Comparison of ENCODE assay signal across 8 mouse cellular contexts in the genomic region with DNA sequence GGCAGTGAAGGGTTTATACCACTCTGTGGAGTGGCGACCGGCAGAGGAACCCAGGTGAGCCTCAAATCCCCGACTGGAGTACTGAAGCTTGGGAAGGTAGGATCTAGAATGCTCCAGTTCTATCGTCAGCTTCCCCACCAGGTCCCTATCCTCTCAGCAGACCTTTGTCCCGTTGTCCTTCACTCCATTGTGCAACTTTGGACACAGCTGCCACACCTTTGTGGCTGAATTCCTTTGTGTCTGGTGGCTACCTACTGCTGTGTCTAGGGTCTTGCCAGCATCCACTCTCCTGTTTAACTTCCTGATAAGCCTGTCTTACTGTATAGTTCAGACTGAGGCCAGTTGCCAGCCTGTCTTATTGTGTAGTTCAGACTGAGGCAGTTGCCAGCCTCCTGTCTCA. TPM values are rescaled to one million over a fixed set of nuclear protein-coding genes. Genes with fewer than 3 reads are reported as not detected.
DNase-seq lines count a peak whose midpoint lies in the region; ATAC-seq and TF ChIP-seq lines count a peak whose summit lies in the region.

No protein-coding gene starts in this region.

- TF ChIP-seq EP300 in ES-Bruce4 (IDR thresholded peaks at IDR 0.05; ENCODE audit: insufficient read depth, low read depth, low read length) = 0 out of 2 replicates have a peak, but pooled peaks have one; percentile 32

- DNase-seq in heart, adult 18-20 months = no peak
- DNase-seq in forebrain, postnatal 0 days = no peak
- no peak for DNase-seq in urinary bladder, postnatal 4 days (ENCODE audit: low spot score in 2 of 2)
- no peak for DNase-seq in gastrocnemius, postnatal 36 days
- DNase-seq in spleen, adult 12 weeks (ENCODE audit: low spot score) = no peak

- H3K4me3 ChIP-seq in heart, embryonic 11.5 days (ENCODE audit: low read depth, low read length) = peak overlapping the region; percentile 87
- H3K4me3 ChIP-seq in ES-Bruce4 (ENCODE audit: low read depth, low read length) = peak overlapping the region; percentile 90
- H3K4me3 ChIP-seq in forebrain, postnatal 0 days (ENCODE audit: low read depth, low read length) = peak overlapping the region; percentile 90
- peak overlapping the region; percentile 85 for H3K4me3 ChIP-seq in macrophage (ENCODE audit: inconsistent target)

- peak overlapping the region; percentile 76 for H3K4me2 ChIP-seq in heart, embryonic 11.5 days
- H3K4me2 ChIP-seq in forebrain, postnatal 0 days (ENCODE audit: low read depth) = peak overlapping the region; percentile 84

- H3K27me3 ChIP-seq in heart, embryonic 11.5 days (ENCODE audit: control insufficient read depth, insufficient read depth, low read length) = no peaks in the 10 kb centered on the region
- H3K27me3 ChIP-seq in ES-Bruce4 (ENCODE audit: control insufficient read depth, insufficient read depth, low read length, poor library complexity, severe bottlenecking) = no peaks in the 10 kb centered on the region
- H3K27me3 ChIP-seq in forebrain, postnatal 0 days (ENCODE audit: insufficient read depth, low read length) = no peaks in the 10 kb centered on the region

- H3K9me3 ChIP-seq in heart, embryonic 11.5 days (replicated peaks; ENCODE audit: control insufficient read depth, low read length) = no peaks in the 10 kb centered on the region
- H3K9me3 ChIP-seq in ES-Bruce4 (replicated peaks; ENCODE audit: control insufficient read depth, insufficient read depth, low read length, poor library complexity, severe bottlenecking) = no peaks in the 10 kb centered on the region
- H3K9me3 ChIP-seq in forebrain, postnatal 0 days (ENCODE audit: low read length) = no peaks in the 10 kb centered on the region

- TF ChIP-seq POLR2A in ES-Bruce4 (IDR thresholded peaks at IDR 0.05; ENCODE audit: insufficient read depth, low read length) = no peak

- H3K27ac ChIP-seq in heart, embryonic 11.5 days (ENCODE audit: low read depth, low read length) = no peak overlapping the region
- no peak overlapping the region for H3K27ac ChIP-seq in ES-Bruce4 (ENCODE audit: insufficient read depth, low read length)
- H3K27ac ChIP-seq in forebrain, postnatal 0 days (ENCODE audit: low read depth, low read length) = no peak overlapping the region
- peak overlapping the region; percentile 76 for H3K27ac ChIP-seq in macrophage

- no peak for ATAC-seq in heart, embryonic 11.5 days (replicated peaks; ENCODE audit: insufficient number of reproducible peaks, low FRiP score, low TSS enrichment)
- ATAC-seq in forebrain, postnatal 0 days = no peak

- intact Hi-C loops in gastrocnemius, postnatal 36 days (cut with DNase I) = no loop called here

- H3K9ac ChIP-seq in heart, embryonic 11.5 days (ENCODE audit: low read depth, low read length) = peak overlapping the region; percentile 90
- peak overlapping the region; percentile 90 for H3K9ac ChIP-seq in ES-Bruce4 (ENCODE audit: low read depth, poor library complexity, severe bottlenecking)
- peak overlapping the region; percentile 76 for H3K9ac ChIP-seq in forebrain, postnatal 0 days

- H3K79me2 ChIP-seq in macrophage (ENCODE audit: inconsistent target) = peaks cover 38% of the 10 kb centered on the region

- peaks cover 19% of the 10 kb centered on the region for H3K36me3 ChIP-seq in heart, embryonic 11.5 days (ENCODE audit: control insufficient read depth, insufficient read depth, low read length)
- peaks cover 10% of the 10 kb centered on the region for H3K36me3 ChIP-seq in ES-Bruce4 (ENCODE audit: control insufficient read depth, insufficient read depth, low read length, poor library complexity, severe bottlenecking)
- peaks cover 29% of the 10 kb centered on the region for H3K36me3 ChIP-seq in forebrain, postnatal 0 days (ENCODE audit: insufficient read depth)
- H3K36me3 ChIP-seq in macrophage (ENCODE audit: inconsistent target) = peaks cover 30% of the 10 kb centered on the region

- peaks cover 9% of the 10 kb centered on the region for H3K4me1 ChIP-seq in heart, embryonic 11.5 days (ENCODE audit: control insufficient read depth, insufficient read depth, low read length)
- no peaks in the 10 kb centered on the region for H3K4me1 ChIP-seq in ES-Bruce4 (ENCODE audit: control insufficient read depth, insufficient read depth, low read length)
- H3K4me1 ChIP-seq in forebrain, postnatal 0 days (ENCODE audit: insufficient read depth) = peaks cover 9% of the 10 kb centered on the region; the same call in 1 of the 2 replicates

- 40% methylated on average over 5 of the region's 5 CpGs for WGBS in heart, embryonic 11.5 days (ENCODE audit: insufficient replicate concordance)
- WGBS in forebrain, postnatal 0 days = 33% methylated on average over 5 of the region's 5 CpGs
- 23% methylated on average over 5 of the region's 5 CpGs for WGBS in macrophage (ENCODE audit: missing documents)

- TF ChIP-seq CTCF in ES-Bruce4 (IDR thresholded peaks at IDR 0.05; ENCODE audit: low read depth, low read length) = no peak
- no peak for TF ChIP-seq CTCF in forebrain, postnatal 0 days (IDR thresholded peaks at IDR 0.05; ENCODE audit: low read depth)

RNA-seq across cellular contexts. Expression of a gene that starts 1.3 kb away (rescaled TPM):
- 47.8 and 55.6 TPM in 2 replicates for polyA plus RNA-seq in heart, embryonic 11.5 days (2014; fragmentation: Nextera tagmentation; extraction: Ambion mirVana)
- 10 to 100 TPM; 41.6 to 42.4 TPM for total RNA-seq in heart, adult 18-20 months (2021)
- polyA plus RNA-seq in ES-Bruce4 (2011; ENCODE audit: insufficient read depth, insufficient read length, low read depth, missing spikeins) (83.2 and 85.2 TPM in 2 replicates), macrophage (2018) (108 to 170 TPM (median 143 TPM) in 3 replicates)
- 84.3 and 85.6 TPM in 2 replicates for total RNA-seq in forebrain, postnatal 0 days (2014; rRNA removed)
- polyA plus RNA-seq in forebrain, postnatal 0 days (2015; fragmentation: Nextera tagmentation; extraction: Ambion mirVana) = 58.4 and 59.6 TPM in 2 replicates
- 100 to 1,000 TPM in 25 of 26 experiments, 10 to 100 TPM in 1; 52.6 to 373 (median 197) TPM for total RNA-seq in macrophage (2018; cell fraction: chromatin; rRNA removed)
- total RNA-seq in macrophage (2018; cell fraction: cytosol; rRNA removed) = 100 to 1,000 TPM in 14 of 26 experiments, 10 to 100 TPM in 12; 66.6 to 163 (median 101) TPM
- 100 to 1,000 TPM in 25 of 26 experiments, 10 to 100 TPM in 1; 81.7 to 306 (median 176) TPM for total RNA-seq in macrophage (2018; cell fraction: nucleus; rRNA removed)
- total RNA-seq in gastrocnemius, postnatal 36 days (2021) = 10 to 100 TPM; 33.0 to 35.6 TPM

RNA-seq across cellular contexts. Expression of a gene that starts 14.7 kb away (rescaled TPM):
- polyA plus RNA-seq in heart, embryonic 11.5 days (2014; fragmentation: Nextera tagmentation; extraction: Ambion mirVana) = 1.9 and 2.0 TPM in 2 replicates
- 1 to 10 TPM in 1 of 2 experiments, under 1 TPM in 1; 0.99 to 1.0 TPM for total RNA-seq in heart, adult 18-20 months (2021)
- 6.4 and 9.0 TPM in 2 replicates for polyA plus RNA-seq in ES-Bruce4 (2011; ENCODE audit: insufficient read depth, insufficient read length, low read depth, missing spikeins)
- 3.4 and 11.1 TPM in 2 replicates for total RNA-seq in forebrain, postnatal 0 days (2014; rRNA removed)
- polyA plus RNA-seq in forebrain, postnatal 0 days (2015; fragmentation: Nextera tagmentation; extraction: Ambion mirVana) = 2.0 and 2.8 TPM in 2 replicates
- 10 to 100 TPM in 15 of 26 experiments, 1 to 10 TPM in 11; 2.8 to 17.8 (median 10.5) TPM for total RNA-seq in macrophage (2018; cell fraction: chromatin; rRNA removed)
- 1 to 10 TPM in 3 of 26 experiments, under 1 TPM in 23; 0.14 to 1.3 (median 0.45) TPM for total RNA-seq in macrophage (2018; cell fraction: cytosol; rRNA removed)
- total RNA-seq in macrophage (2018; cell fraction: nucleus; rRNA removed) = 10 to 100 TPM in 2 of 26 experiments, 1 to 10 TPM in 24; 1.7 to 14.1 (median 5.6) TPM
- polyA plus RNA-seq in macrophage (2018) = 0.53 to 1.2 TPM (median 0.94 TPM) in 3 replicates
- under 1 TPM; 0.71 to 0.76 TPM for total RNA-seq in gastrocnemius, postnatal 36 days (2021)

RNA-seq across cellular contexts. Expression of a gene that starts 20.2 kb away (rescaled TPM):
- 184 and 194 TPM in 2 replicates for polyA plus RNA-seq in heart, embryonic 11.5 days (2014; fragmentation: Nextera tagmentation; extraction: Ambion mirVana)
- total RNA-seq in heart, adult 18-20 months (2021) = 10 to 100 TPM; 66.5 to 72.2 TPM
- polyA plus RNA-seq in ES-Bruce4 (2011; ENCODE audit: insufficient read depth, insufficient read length, low read depth, missing spikeins) = 57.2 and 65.6 TPM in 2 replicates
- total RNA-seq in forebrain, postnatal 0 days (2014; rRNA removed) = 248 and 264 TPM in 2 replicates
- polyA plus RNA-seq in forebrain, postnatal 0 days (2015; fragmentation: Nextera tagmentation; extraction: Ambion mirVana) = 262 and 318 TPM in 2 replicates
- 10 to 100 TPM in 25 of 26 experiments, 1 to 10 TPM in 1; 9.5 to 56.2 (median 28.0) TPM for total RNA-seq in macrophage (2018; cell fraction: chromatin; rRNA removed)
- 100 to 1,000 TPM in 7 of 26 experiments, 10 to 100 TPM in 19; 56.4 to 132 (median 79.7) TPM for total RNA-seq in macrophage (2018; cell fraction: cytosol; rRNA removed)
- total RNA-seq in macrophage (2018; cell fraction: nucleus; rRNA removed) = 10 to 100 TPM; 17.1 to 75.6 (median 30.6) TPM
- polyA plus RNA-seq in macrophage (2018) = 36.7 to 133 TPM (median 114 TPM) in 3 replicates
- 10 to 100 TPM; 25.6 to 26.1 TPM for total RNA-seq in gastrocnemius, postnatal 36 days (2021)

RNA-seq across cellular contexts. Expression of a gene that starts 43.5 kb away (rescaled TPM):
- 9.2 and 10.8 TPM in 2 replicates for polyA plus RNA-seq in heart, embryonic 11.5 days (2014; fragmentation: Nextera tagmentation; extraction: Ambion mirVana)
- total RNA-seq in heart, adult 18-20 months (2021) = 100 to 1,000 TPM; 162 to 202 TPM
- 21.8 and 27.3 TPM in 2 replicates for polyA plus RNA-seq in ES-Bruce4 (2011; ENCODE audit: insufficient read depth, insufficient read length, low read depth, missing spikeins)
- total RNA-seq in forebrain, postnatal 0 days (2014; rRNA removed) = 106 and 133 TPM in 2 replicates
- polyA plus RNA-seq in forebrain, postnatal 0 days (2015; fragmentation: Nextera tagmentation; extraction: Ambion mirVana) = 74.8 and 102 TPM in 2 replicates
- total RNA-seq in macrophage (2018; cell fraction: chromatin; rRNA removed) = 100 to 1,000 TPM in 25 of 26 experiments, 10 to 100 TPM in 1; 92.0 to 343 (median 227) TPM
- 10 to 100 TPM; 55.5 to 94.2 (median 79.8) TPM for total RNA-seq in macrophage (2018; cell fraction: cytosol; rRNA removed)
- total RNA-seq in macrophage (2018; cell fraction: nucleus; rRNA removed) = 100 to 1,000 TPM; 122 to 340 (median 210) TPM
- polyA plus RNA-seq in macrophage (2018) = 59.7 to 109 TPM (median 64.8 TPM) in 3 replicates
- 10 to 100 TPM; 55.9 to 77.1 TPM for total RNA-seq in gastrocnemius, postnatal 36 days (2021)

RNA-seq across cellular contexts. Expression of a gene that starts 45.7 kb away (rescaled TPM):
- polyA plus RNA-seq in heart, embryonic 11.5 days (2014; fragmentation: Nextera tagmentation; extraction: Ambion mirVana) = not detected in 2 replicates
- total RNA-seq in heart, adult 18-20 months (2021) = under 1 TPM; 0.15 TPM
- polyA plus RNA-seq in ES-Bruce4 (2011; ENCODE audit: insufficient read depth, insufficient read length, low read depth, missing spikeins) (not detected in 2 replicates), macrophage (2018) (not detected in 3 replicates)
- 0.08 TPM in 1 of 2 replicates, not detected in the other for total RNA-seq in forebrain, postnatal 0 days (2014; rRNA removed)
- not detected in 2 replicates for polyA plus RNA-seq in forebrain, postnatal 0 days (2015; fragmentation: Nextera tagmentation; extraction: Ambion mirVana)
- not detected for total RNA-seq in macrophage (2018; cell fraction: chromatin; rRNA removed)
- total RNA-seq in macrophage (2018; cell fraction: cytosol; rRNA removed) = under 1 TPM in 1 of 26 experiments, not detected in 25; 0.07 TPM
- total RNA-seq in macrophage (2018; cell fraction: nucleus; rRNA removed) = not detected
- under 1 TPM; 0.10 TPM for total RNA-seq in gastrocnemius, postnatal 36 days (2021)
